Mouse (Mus musculus) megakaryocyte progenitor cell, adult 5-6 weeks (primary cell): ENCODE data around the gene Nrg3. TPM values are rescaled to one million over a fixed set of nuclear protein-coding genes. Genes with fewer than 3 reads are reported as not detected.

Source experiments
- ATAC-seq: replicated peaks from 2 replicates; pipeline ENCODE4 v1.8.0; 2016; ENCODE audit warnings: mild to moderate bottlenecking, moderate TSS enrichment, inconsistent platforms; ENCODE audit not compliant: poor library complexity
- total RNA-seq, 2 experiments: library from RNA; stranded (forward) in 1 of 2; stranded (reverse) in 1 of 2; fragments of 157-497, 149-512 nt in 1 of 2; fragments of 200-1000 nt in 1 of 2; gene quantifications; 2 replicates each; pipeline versions ENCODE4 v1.2.3 to v1.2.4; 2015 to 2017

Gene Nrg3
- total RNA-seq, 2 experiments from 2014 or later: not detected

DNA sequence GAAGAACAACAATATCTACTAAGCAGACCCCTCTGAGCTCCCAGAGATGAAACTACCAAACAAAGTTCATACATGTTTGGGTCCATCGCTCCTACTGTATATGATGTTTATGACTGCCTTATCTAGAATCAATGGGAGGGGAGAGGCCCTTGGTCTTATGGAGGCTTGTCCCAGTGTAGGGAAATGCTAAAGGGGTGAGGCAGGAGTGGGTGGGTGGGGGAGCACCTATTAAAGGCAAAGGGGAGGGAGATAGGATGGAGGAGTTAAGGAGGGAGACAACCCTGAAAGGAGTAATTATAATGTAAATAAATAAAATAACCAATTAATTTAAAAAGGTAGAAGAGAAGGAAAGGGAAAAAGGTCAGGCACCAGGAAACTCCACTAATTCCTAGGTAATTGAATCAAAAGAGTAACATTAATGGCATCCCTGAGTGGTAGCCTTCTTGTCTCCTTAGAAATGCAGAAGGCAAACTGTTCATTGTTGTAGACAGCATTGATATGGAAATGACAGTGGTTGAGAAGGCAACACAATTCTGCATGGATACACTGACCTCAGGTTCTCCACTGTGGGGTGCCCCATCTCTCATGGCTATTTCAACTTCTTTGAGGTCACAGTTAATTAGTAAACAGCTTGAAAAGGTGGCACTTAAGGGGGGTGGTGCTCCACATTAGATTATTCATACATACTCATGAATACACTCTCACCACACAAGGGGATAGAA, 1152.1 kb downstream of the Nrg3 start:
- ATAC-seq: no peak
